Mouse (Mus musculus) forebrain, embryonic 10.5 days (tissue): ENCODE measurements around the gene Slc13a1. TPM values are rescaled to one million over a fixed set of nuclear protein-coding genes. Genes with fewer than 3 reads are reported as not detected.

Experiments
- DNase-seq: peaks from one replicate; pipeline ENCODE4 v3.0.0-alpha.2; 2017; ENCODE audit warnings: low spot score; ENCODE audit errors: extremely low spot score
- H3K27ac ChIP-seq: fragments of 300-500 bp; sonication (generic); 2 replicates; pipeline ENCODE4 v1.5.1; 2016; ENCODE audit warnings: mild to moderate bottlenecking
- H3K27me3 ChIP-seq: fragments of 300-500 bp; sonication (generic); 2 replicates; pipeline ENCODE4 v1.6.1; 2016; ENCODE audit warnings: mild to moderate bottlenecking; ENCODE audit not compliant: poor library complexity, severe bottlenecking
- H3K36me3 ChIP-seq: fragments of 300-500 bp; sonication (generic); replicated peaks from 2 replicates; pipeline ENCODE4 v1.6.1; 2016; ENCODE audit warnings: mild to moderate bottlenecking, moderate library complexity
- H3K4me1 ChIP-seq: fragments of 300-500 bp; sonication (generic); 2 replicates; pipeline ENCODE4 v1.6.1; 2016
- H3K4me3 ChIP-seq: fragments of 300-500 bp; sonication (generic); 2 replicates; pipeline ENCODE4 v1.5.1; 2016; ENCODE audit warnings: mild to moderate bottlenecking, moderate library complexity
- H3K9me3 ChIP-seq: fragments of 300-500 bp; sonication (generic); 2 replicates; pipeline ENCODE4 v1.6.1; 2016; ENCODE audit warnings: mild to moderate bottlenecking, moderate library complexity
- WGBS: fragments of 180-500 bp; shearing (Covaris S2); methylation state at CpG from one replicate; pipeline ENCODE4 v1.1.7; 2016; 5-methylcytosine and 5-hydroxymethylcytosine counted together
- polyA plus RNA-seq: library from polyadenylated mRNA; unstranded; fragments of >200 nt; fragmentation: Nextera tagmentation; extraction: Ambion mirVana; gene quantifications from 2 replicates; pipeline ENCODE4 v1.2.1, GENCODE M21; 2016

Slc13a1 gene
- polyA plus RNA-seq, 1 experiment from 2014 or later = 0.05 TPM

GRCm38 (mm10) chr6:24154901-24155300 is 13.0 kb downstream of the Slc13a1 start:
- DNase-seq = no peak
- Histone ChIP-seq H3K27ac (no peak overlapping the region), H3K36me3 (no peaks in the 10 kb centered on the region), H3K4me1 (no peaks in the 10 kb centered on the region), H3K27me3 (no peaks in the 10 kb centered on the region), H3K4me3 (no peak overlapping the region), H3K9me3 (no peaks in the 10 kb centered on the region)
- whole genome bisulfite sequencing = 88% methylated on average over 4 of the region's 4 CpGs

DNA sequence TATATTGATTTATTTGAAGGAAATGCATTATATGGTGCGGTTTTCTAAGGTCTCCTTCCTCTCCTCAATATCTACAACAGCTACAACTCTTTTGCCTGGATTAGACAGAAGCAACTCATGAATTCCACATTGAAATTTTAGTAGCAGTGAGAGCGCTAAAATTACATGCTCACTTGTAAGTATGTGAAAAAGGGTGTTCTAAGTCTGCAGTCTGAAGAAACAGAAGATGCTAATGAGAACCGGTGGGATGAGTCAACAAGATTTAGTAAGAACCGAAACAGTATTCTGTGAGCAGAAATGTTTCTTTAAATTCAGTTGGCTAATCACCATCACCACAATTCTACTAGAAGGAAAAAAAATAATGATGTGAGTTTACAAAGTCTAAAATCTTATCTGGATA is 34.9 kb downstream of the Slc13a1 start:
- 90% methylated on average over 4 of the region's 4 CpGs for WGBS
- Histone ChIP-seq H3K9me3 (no peaks in the 10 kb centered on the region), H3K4me1 (no peaks in the 10 kb centered on the region), H3K4me3 (no peak overlapping the region), H3K27ac (no peak overlapping the region), H3K36me3 (no peaks in the 10 kb centered on the region), H3K27me3 (no peaks in the 10 kb centered on the region)
- DNase-seq = no peak

GRCm38 (mm10) chr6:24122632-24123031 is 45.3 kb downstream of the Slc13a1 start:
- H3K4me1 ChIP-seq = no peaks in the 10 kb centered on the region
- H3K27me3 ChIP-seq = no peaks in the 10 kb centered on the region
- DNase-seq = no peak
- H3K36me3 ChIP-seq = no peaks in the 10 kb centered on the region
- H3K27ac ChIP-seq = no peak overlapping the region
- H3K4me3 ChIP-seq = no peak overlapping the region
- no peaks in the 10 kb centered on the region for H3K9me3 ChIP-seq

DNA sequence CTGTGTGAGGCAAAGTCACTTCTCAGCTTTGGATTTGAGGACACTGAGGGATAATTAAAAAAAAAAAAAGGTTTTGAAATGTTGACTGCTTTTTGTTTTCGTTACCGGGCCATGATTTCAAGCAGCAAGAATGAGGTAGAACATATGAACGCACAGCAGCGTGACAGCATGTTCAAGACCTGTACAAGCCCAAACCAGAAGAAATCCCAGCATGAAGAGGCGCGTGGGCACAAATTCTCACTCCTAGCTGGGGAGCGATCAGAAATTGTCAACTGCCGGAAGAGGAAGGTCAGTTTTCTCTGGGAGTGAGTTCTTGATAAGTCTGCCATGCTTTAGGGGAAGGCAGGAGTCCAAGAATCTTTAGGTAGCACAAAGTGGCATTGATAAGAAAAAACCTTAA is 56.3 kb downstream of the Slc13a1 start:
- Histone ChIP-seq H3K27me3 (no peaks in the 10 kb centered on the region), H3K4me3 (no peak overlapping the region)
- 95% methylated on average over 8 of the region's 8 CpGs for WGBS

DNA sequence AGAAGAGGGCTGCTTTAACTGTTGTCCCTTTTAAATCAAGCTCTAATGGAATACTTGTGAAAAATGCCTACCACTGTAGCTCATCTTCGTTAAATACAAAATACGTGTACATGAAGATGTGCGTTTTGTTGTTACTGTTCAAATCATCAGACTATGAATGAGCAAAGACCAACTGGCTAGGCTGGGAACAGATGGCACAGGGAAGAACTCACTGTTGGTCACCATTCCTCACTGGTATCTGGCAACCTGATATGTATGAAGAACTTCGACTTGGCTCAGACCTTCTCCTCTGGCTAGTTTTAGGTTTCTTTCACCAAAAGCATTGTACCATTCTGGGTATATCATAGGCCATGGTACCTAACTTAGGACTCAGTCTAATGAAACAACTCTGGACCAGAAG is 59.4 kb downstream of the Slc13a1 start:
- Histone ChIP-seq H3K4me3 (no peak overlapping the region), H3K9me3 (peaks cover 4% of the 10 kb centered on the region; the same call in 1 of the 2 replicates), H3K27me3 (no peaks in the 10 kb centered on the region), H3K27ac (no peak overlapping the region), H3K4me1 (peaks cover 16% of the 10 kb centered on the region), H3K36me3 (no peaks in the 10 kb centered on the region)
- WGBS = 93% methylated on average over 4 of the region's 4 CpGs
- DNase-seq = no peak

More for the DNA sequence above, 56.3 kb downstream of the Slc13a1 start:
- Histone ChIP-seq H3K9me3 (peaks cover 4% of the 10 kb centered on the region; the same call in 1 of the 2 replicates), H3K4me1 (no peaks in the 10 kb centered on the region), H3K36me3 (no peaks in the 10 kb centered on the region), H3K27ac (no peak overlapping the region)
- DNase-seq = no peak

DNA sequence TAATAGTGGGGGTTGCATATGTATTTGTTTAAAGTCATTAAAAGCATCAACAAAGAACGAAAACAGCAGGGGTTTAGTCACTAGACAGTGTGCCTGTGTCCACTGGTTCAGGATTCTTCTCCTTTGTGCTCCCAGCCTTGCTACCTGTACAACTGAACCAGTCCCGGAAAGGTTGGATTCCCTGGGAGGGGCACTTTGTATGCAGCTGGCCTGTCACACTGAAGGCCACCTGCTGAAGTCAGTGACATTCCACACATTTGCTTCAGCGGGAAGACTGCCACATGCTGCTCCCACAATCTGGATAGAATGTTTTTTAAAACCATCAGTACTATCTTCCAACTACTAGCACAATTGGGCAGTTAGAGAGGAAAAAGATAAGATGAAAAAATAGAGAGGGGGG is 61.7 kb downstream of the Slc13a1 start:
- DNase-seq = no peak
- 33% methylated on average over 3 of the region's 3 CpGs for WGBS
- Histone ChIP-seq H3K4me3 (no peak overlapping the region), H3K27me3 (no peaks in the 10 kb centered on the region), H3K36me3 (no peaks in the 10 kb centered on the region), H3K4me1 (peaks cover 16% of the 10 kb centered on the region), H3K9me3 (peaks cover 4% of the 10 kb centered on the region; the same call in 1 of the 2 replicates), H3K27ac (no peak overlapping the region)

- peaks cover 4% of the 10 kb centered on the region; the same call in 1 of the 2 replicates for H3K9me3 ChIP-seq
- H3K36me3 ChIP-seq = no peaks in the 10 kb centered on the region
- no peak overlapping the region for H3K27ac ChIP-seq
- H3K27me3 ChIP-seq = no peaks in the 10 kb centered on the region
- 20% methylated on average over 5 of the region's 5 CpGs for whole genome bisulfite sequencing
- peaks cover 16% of the 10 kb centered on the region for H3K4me1 ChIP-seq
- no peak for DNase-seq
- H3K4me3 ChIP-seq = no peak overlapping the region
These were observed 62.2 kb downstream of the Slc13a1 start for GRCm38 (mm10) chr6:24105681-24106080.

- Histone ChIP-seq H3K4me1 (peaks cover 15% of the 10 kb centered on the region), H3K9me3 (no peaks in the 10 kb centered on the region), H3K27me3 (no peaks in the 10 kb centered on the region), H3K36me3 (no peaks in the 10 kb centered on the region), H3K4me3 (no peak overlapping the region), H3K27ac (no peak overlapping the region)
- WGBS = 96% methylated on average over 1 of the region's 1 CpGs
- DNase-seq = no peak
These were observed 66.6 kb downstream of the Slc13a1 start for GRCm38 (mm10) chr6:24101281-24101680.

DNA sequence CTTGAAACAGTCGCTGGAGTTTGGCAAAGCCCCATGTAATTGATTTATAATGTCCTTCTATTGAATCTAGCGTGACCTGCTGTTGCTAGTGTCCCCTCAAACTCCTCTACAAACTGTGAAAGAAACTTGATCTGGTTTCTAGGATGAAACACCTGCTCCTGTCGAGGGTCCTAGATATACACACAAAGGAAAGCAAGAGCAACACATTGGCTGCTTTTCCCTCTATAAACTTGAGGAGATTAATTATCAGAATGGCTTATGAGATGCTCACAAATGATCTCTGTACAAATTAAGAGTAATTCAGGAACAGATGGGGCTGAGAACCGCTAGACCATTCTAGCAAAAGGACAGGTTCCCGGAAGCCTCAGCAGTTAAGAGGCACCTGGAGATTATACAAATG is 67.2 kb downstream of the Slc13a1 start:
- no peak for DNase-seq
- Histone ChIP-seq H3K9me3 (no peaks in the 10 kb centered on the region), H3K27me3 (no peaks in the 10 kb centered on the region), H3K4me1 (peaks cover 9% of the 10 kb centered on the region), H3K36me3 (no peaks in the 10 kb centered on the region), H3K27ac (no peak overlapping the region), H3K4me3 (no peak overlapping the region)
- WGBS = 73% methylated on average over 5 of the region's 5 CpGs

DNA sequence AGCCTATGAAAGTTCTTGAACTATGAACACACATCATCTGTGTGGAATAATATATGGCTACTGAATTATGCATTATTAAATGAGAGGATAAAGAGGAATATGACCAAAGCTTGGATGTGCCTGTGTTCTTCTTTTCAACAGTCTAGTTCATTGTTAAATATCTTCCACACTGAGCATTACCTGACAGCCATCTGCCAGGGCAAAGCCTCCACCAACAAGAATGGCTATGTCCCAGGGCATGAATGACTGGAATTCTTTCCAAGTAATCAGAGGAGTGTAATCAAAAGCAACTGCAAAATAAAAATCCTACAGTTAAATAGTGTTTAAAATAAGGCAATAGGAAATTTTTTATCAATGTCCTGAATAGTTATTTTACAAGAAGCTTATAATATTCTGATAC is 70.5 kb downstream of the Slc13a1 start:
- DNase-seq = no peak
- H3K36me3 ChIP-seq = no peaks in the 10 kb centered on the region
- no peaks in the 10 kb centered on the region for H3K4me1 ChIP-seq
- no peak overlapping the region for H3K27ac ChIP-seq
- H3K4me3 ChIP-seq = no peak overlapping the region
- H3K27me3 ChIP-seq = no peaks in the 10 kb centered on the region
- no peaks in the 10 kb centered on the region for H3K9me3 ChIP-seq

DNA sequence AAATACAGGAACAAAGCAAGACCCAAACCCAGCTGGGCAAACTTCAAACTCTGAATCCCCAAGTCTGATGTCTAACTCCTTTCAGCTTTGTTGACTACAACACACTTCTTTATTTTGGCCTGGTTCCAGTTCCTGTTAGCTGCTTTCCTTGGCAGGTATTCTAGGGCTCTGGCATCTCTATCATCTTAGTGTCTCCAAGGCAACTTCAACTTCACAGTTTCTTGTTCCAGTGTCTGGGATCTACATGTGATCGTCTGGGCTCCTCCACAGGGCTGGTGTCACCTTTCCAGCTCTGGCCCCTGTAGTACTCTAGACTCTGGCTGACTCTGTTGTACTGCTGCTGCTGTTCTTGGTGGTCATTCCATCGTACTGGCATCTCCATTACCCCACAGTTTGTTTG is 91.8 kb downstream of the Slc13a1 start:
- no peaks in the 10 kb centered on the region for H3K4me1 ChIP-seq
- no peak overlapping the region for H3K4me3 ChIP-seq
- H3K36me3 ChIP-seq = no peaks in the 10 kb centered on the region
- DNase-seq = no peak
- WGBS = 88% methylated on average over 2 of the region's 2 CpGs
- H3K27ac ChIP-seq = no peak overlapping the region
- H3K27me3 ChIP-seq = no peaks in the 10 kb centered on the region
- H3K9me3 ChIP-seq = no peaks in the 10 kb centered on the region

- 79% methylated on average over 4 of the region's 4 CpGs for WGBS
- DNase-seq = no peak
- H3K27ac ChIP-seq = no peak overlapping the region
- no peaks in the 10 kb centered on the region for H3K27me3 ChIP-seq
- no peaks in the 10 kb centered on the region for H3K9me3 ChIP-seq
- H3K4me1 ChIP-seq = no peaks in the 10 kb centered on the region
- no peak overlapping the region for H3K4me3 ChIP-seq
- no peaks in the 10 kb centered on the region for H3K36me3 ChIP-seq
These were observed 95.1 kb downstream of the Slc13a1 start for GRCm38 (mm10) chr6:24072804-24073203.

DNA sequence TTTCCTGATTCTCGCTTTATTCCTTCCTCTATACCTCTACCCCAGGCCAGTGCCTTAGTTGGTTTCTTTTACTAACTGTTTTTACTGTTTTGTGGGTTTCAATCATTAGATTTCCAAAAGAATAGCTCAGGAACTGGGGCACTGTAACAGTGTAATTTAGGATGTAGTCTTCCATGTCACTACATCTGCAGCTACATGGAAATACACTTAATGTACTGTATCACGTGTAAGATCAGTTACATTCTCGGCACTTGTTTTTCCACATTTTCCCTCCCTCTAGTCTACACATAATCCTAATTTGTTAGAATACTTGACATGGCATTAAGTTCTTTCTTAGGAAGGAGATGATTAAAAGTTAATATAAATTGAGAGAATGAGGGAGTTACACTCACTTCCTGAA is 108.1 kb downstream of the Slc13a1 start:
- WGBS = 93% methylated on average over 3 of the region's 3 CpGs
- Histone ChIP-seq H3K9me3 (no peaks in the 10 kb centered on the region), H3K4me3 (no peak overlapping the region), H3K36me3 (no peaks in the 10 kb centered on the region), H3K27me3 (no peaks in the 10 kb centered on the region), H3K4me1 (no peaks in the 10 kb centered on the region), H3K27ac (no peak overlapping the region)
- no peak for DNase-seq

DNA sequence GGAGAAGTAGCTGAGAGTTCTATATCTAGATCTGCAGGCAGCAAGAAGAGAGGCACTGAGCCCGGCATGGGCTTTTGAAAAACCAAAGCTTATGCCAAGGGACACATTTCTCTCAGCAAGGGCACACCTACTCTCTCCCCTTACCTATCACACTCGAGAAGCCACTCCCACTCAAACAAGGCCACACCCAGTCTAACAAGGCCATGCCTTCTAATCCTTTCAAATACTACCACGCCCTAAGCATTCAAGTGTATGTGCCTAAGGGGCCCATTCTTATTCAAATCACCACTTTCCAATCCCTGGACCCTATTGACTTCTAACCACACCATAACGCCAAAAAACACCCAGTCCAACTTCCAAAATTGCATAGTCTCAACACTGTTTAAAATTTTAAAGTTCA is 112.8 kb downstream of the Slc13a1 start:
- Histone ChIP-seq H3K9me3 (no peaks in the 10 kb centered on the region), H3K27me3 (no peaks in the 10 kb centered on the region), H3K27ac (no peak overlapping the region), H3K36me3 (no peaks in the 10 kb centered on the region), H3K4me3 (no peak overlapping the region), H3K4me1 (no peaks in the 10 kb centered on the region)
- 85% methylated on average over 4 of the region's 4 CpGs for WGBS
- no peak for DNase-seq
